Mouse (Mus musculus): ENCODE measurements at regions not wholly inside any gene's neighbourhood (a gene's known extent, or its start where the extent isn't known, plus 50 kb on each side); places are given as distances from the start of the nearest gene placed in this dataset.

DNA sequence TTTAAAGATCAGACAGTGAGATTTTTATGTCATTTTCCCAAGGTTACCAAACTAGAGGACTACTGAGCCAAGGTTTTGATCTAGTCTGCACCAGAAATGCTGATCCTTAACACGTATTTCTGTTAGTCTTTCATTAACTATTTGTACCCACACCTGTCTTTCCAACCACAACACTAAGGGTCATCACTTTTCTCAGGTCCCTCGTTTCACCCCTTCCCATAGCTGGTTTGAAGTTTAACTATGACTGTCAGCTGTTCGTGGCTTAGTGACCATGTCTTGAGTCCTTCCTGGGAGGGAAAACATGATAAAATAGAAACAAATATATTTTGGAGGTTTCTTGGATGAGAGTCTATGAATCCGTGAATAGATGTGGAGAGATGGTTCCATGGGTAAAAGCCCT is 99.6 kb upstream of the Gm6657 start:
- TF ChIP-seq POLR2A (IDR thresholded peaks at IDR 0.05; ENCODE audit: low read depth, low read length) (no peak), CTCF (conservative IDR thresholded peaks at IDR 0.05; ENCODE audit: insufficient read depth, insufficient read length, low read depth, low read length) (no peak)
- peaks cover 21% of the 10 kb centered on the region; the same call in 1 of the 2 replicates for H3K4me1 ChIP-seq (ENCODE audit: control insufficient read depth, insufficient read depth, low read length)
- H3K27me3 ChIP-seq (replicated peaks; ENCODE audit: control insufficient read depth, insufficient read depth, low read length): no peaks in the 10 kb centered on the region
- WGBS: 40% methylated on average over 4 of the region's 4 CpGs
- H3K36me3 ChIP-seq (ENCODE audit: control insufficient read depth, insufficient read depth, low read length): no peaks in the 10 kb centered on the region
- H3K27ac ChIP-seq (ENCODE audit: insufficient read depth, low read depth, low read length): peak overlapping the region; percentile 98
- DNase-seq: peak; percentile 88
- no peak overlapping the region for H3K4me3 ChIP-seq (ENCODE audit: insufficient read depth, low read depth, low read length)

DNA sequence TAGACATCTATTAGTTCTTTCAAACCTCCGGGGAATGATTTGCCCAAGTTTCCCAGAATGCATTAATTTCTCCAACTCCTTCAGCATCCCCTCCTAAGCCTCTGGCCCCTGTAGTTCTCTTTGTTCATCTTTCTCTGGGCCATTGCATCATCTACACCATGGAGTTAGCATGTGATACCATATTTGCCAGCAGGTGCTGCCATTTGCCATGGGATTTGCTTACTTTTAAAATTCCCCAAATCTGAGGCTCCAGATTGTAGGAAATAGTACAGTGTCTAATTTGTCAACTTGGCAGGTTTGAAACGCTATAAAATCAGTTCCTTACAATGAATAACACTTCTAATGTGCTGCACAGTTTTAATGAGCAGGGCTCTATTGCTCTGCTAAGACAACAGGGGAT is 98.7 kb upstream of the Gm6657 start:
- peaks cover 19% of the 10 kb centered on the region; the same call in 1 of the 2 replicates for H3K4me1 ChIP-seq (ENCODE audit: control insufficient read depth, insufficient read depth, low read length)
- no peak for DNase-seq
- WGBS: 53% methylated on average over 2 of the region's 2 CpGs
- H3K36me3 ChIP-seq (ENCODE audit: control insufficient read depth, insufficient read depth, low read length): no peaks in the 10 kb centered on the region
- no peak overlapping the region for H3K4me3 ChIP-seq (ENCODE audit: insufficient read depth, low read depth, low read length)
- H3K27ac ChIP-seq (ENCODE audit: insufficient read depth, low read depth, low read length): peak overlapping the region; percentile 80
- no peaks in the 10 kb centered on the region for H3K27me3 ChIP-seq (replicated peaks; ENCODE audit: control insufficient read depth, insufficient read depth, low read length)
- TF ChIP-seq CTCF (conservative IDR thresholded peaks at IDR 0.05; ENCODE audit: insufficient read depth, insufficient read length, low read depth, low read length) (no peak), POLR2A (IDR thresholded peaks at IDR 0.05; ENCODE audit: low read depth, low read length) (no peak)

DNA sequence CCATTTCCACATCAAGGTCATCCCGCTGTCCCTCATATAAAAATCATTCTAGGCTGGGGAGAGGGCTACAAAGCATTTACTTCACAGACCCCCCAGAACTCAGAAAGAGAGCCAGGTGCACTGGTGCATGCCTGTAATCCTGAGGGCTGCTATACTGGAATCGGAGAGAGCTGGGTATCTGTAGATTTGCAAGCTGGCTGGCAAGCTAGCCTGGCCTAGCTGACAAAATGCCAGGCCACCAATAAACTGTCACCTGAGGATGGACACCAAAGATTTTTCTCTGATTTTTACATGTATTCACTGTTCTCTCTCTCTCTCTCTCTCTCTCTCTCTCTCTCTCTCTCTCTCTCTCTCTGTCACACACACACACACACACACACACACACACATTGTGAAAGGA is 98.1 kb upstream of the Gm6657 start:
- Histone ChIP-seq H3K36me3 (ENCODE audit: control insufficient read depth, insufficient read depth, low read length) (no peaks in the 10 kb centered on the region), H3K27ac (ENCODE audit: insufficient read depth, low read depth, low read length) (peak overlapping the region; percentile 80), H3K27me3 (replicated peaks; ENCODE audit: control insufficient read depth, insufficient read depth, low read length) (no peaks in the 10 kb centered on the region), H3K4me1 (ENCODE audit: control insufficient read depth, insufficient read depth, low read length) (peaks cover 18% of the 10 kb centered on the region; the same call in 1 of the 2 replicates), H3K4me3 (ENCODE audit: insufficient read depth, low read depth, low read length) (no peak overlapping the region)
- DNase-seq: no peak
- TF ChIP-seq POLR2A (IDR thresholded peaks at IDR 0.05; ENCODE audit: low read depth, low read length): no peak
- 78% methylated on average over 2 of the region's 2 CpGs for WGBS

DNA sequence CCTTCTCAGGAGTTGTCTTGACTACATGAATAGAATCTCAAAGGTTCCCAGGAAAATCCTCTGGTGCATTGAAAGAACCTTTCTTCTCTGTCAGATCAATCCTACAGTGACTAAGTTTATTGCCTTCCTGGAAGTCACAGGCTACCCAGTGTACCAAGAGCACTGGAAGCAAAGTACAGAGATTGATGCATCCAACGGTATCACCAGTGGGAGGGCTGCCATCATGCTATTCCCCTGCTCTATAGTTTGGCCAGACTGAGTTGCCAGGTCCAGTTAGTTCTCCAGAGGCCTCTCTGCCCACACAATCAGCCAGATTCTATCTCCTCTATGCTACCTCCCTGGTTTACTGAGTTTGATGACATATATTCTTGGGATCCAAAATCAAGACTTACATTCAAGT is 96.9 kb upstream of the Gm6657 start:
- peak; percentile 47 for DNase-seq
- TF ChIP-seq POLR2A (IDR thresholded peaks at IDR 0.05; ENCODE audit: low read depth, low read length): no peak
- no peak for TF ChIP-seq CTCF (conservative IDR thresholded peaks at IDR 0.05; ENCODE audit: insufficient read depth, insufficient read length, low read depth, low read length)
- Histone ChIP-seq H3K27me3 (replicated peaks; ENCODE audit: control insufficient read depth, insufficient read depth, low read length) (no peaks in the 10 kb centered on the region), H3K4me3 (ENCODE audit: insufficient read depth, low read depth, low read length) (no peak overlapping the region), H3K36me3 (ENCODE audit: control insufficient read depth, insufficient read depth, low read length) (no peaks in the 10 kb centered on the region), H3K27ac (ENCODE audit: insufficient read depth, low read depth, low read length) (peak overlapping the region; percentile 71), H3K4me1 (ENCODE audit: control insufficient read depth, insufficient read depth, low read length) (peaks cover 18% of the 10 kb centered on the region; the same call in 1 of the 2 replicates)
- 50% methylated on average over 1 of the region's 1 CpGs for WGBS

DNA sequence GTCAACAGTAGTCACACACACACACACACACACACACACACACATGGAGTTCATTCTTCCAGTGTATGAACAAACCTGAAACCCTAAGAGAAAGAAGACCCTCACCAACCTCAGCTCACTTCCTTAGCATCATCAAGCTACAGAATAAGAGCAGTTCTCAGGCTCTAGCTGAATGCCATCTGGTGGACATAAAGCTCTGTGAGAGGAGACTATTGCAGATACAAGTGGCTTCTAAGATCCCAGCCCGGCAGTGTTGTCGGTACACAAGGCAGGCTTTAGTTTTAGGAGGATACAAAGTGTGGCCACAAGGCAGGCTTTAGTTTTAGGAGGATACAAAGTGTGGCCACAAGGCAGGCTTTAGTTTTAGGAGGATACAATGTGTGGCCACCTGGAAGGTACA is 96.3 kb upstream of the Gm6657 start:
- H3K27ac ChIP-seq (ENCODE audit: insufficient read depth, low read depth, low read length): peak overlapping the region; percentile 37; the same call in 1 of the 2 replicates
- no peak for DNase-seq
- peaks cover 16% of the 10 kb centered on the region; the same call in 1 of the 2 replicates for H3K4me1 ChIP-seq (ENCODE audit: control insufficient read depth, insufficient read depth, low read length)
- 62% methylated on average over 2 of the region's 2 CpGs for WGBS
- H3K27me3 ChIP-seq (replicated peaks; ENCODE audit: control insufficient read depth, insufficient read depth, low read length): no peaks in the 10 kb centered on the region
- no peak overlapping the region for H3K4me3 ChIP-seq (ENCODE audit: insufficient read depth, low read depth, low read length)
- TF ChIP-seq POLR2A (IDR thresholded peaks at IDR 0.05; ENCODE audit: low read depth, low read length): no peak
- TF ChIP-seq CTCF (conservative IDR thresholded peaks at IDR 0.05; ENCODE audit: insufficient read depth, insufficient read length, low read depth, low read length): no peak
- no peaks in the 10 kb centered on the region for H3K36me3 ChIP-seq (ENCODE audit: control insufficient read depth, insufficient read depth, low read length)

DNA sequence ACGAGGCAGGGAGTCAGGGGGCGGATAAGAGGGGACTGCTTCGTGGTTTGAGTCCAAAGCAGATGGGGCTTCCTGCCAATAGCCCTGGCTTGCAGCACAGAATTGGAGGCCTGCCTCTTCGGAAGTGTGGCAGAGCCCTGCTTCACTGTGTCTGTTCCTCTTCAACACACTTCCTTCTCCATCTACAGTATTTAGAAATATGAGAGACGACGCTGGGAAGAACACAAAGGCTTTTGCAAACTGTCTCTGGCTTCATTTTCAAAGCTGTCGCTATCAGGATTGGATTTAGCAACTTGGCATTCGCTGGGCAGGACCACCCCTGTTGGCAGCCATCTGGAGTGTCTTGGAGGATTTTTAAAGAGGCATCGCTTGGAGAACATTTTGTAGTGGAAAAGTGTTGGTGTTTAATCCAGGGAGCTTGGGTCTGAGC is 95.3 kb upstream of the Gm6657 start:
- H3K4me1 ChIP-seq (ENCODE audit: control insufficient read depth, insufficient read depth, low read length): peaks cover 16% of the 10 kb centered on the region; the same call in 1 of the 2 replicates
- no peak overlapping the region for H3K4me3 ChIP-seq (ENCODE audit: insufficient read depth, low read depth, low read length)
- TF ChIP-seq CTCF (conservative IDR thresholded peaks at IDR 0.05; ENCODE audit: insufficient read depth, insufficient read length, low read depth, low read length): no peak
- no peak for TF ChIP-seq POLR2A (IDR thresholded peaks at IDR 0.05; ENCODE audit: low read depth, low read length)
- no peaks in the 10 kb centered on the region for H3K36me3 ChIP-seq (ENCODE audit: control insufficient read depth, insufficient read depth, low read length)
- 53% methylated on average over 9 of the region's 9 CpGs for WGBS
- no peak for DNase-seq
- H3K27me3 ChIP-seq (replicated peaks; ENCODE audit: control insufficient read depth, insufficient read depth, low read length): no peaks in the 10 kb centered on the region
- H3K27ac ChIP-seq (ENCODE audit: insufficient read depth, low read depth, low read length): no peak overlapping the region

DNA sequence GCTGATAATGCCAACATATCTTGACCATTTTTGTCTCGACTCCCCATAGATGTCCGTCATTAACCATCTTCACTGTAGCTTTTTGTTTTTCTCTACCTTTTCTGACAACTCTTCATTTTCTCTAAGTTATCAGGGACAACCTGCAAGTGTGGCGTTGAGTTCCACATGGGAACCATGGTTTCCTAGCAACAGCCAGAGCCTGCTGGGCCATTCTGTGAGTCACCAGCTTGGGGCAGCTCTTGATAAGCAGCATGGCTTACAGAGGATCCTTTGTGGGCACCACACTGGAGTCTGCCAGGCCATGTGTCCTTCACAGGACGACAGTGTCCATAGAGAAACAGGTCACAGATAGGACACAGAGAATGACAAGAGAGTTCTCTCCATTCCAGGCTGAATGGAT is 94.3 kb upstream of the Gm6657 start:
- DNase-seq: no peak
- H3K4me1 ChIP-seq (ENCODE audit: control insufficient read depth, insufficient read depth, low read length): peaks cover 15% of the 10 kb centered on the region; the same call in 1 of the 2 replicates
- H3K27me3 ChIP-seq (replicated peaks; ENCODE audit: control insufficient read depth, insufficient read depth, low read length): no peaks in the 10 kb centered on the region
- no peaks in the 10 kb centered on the region for H3K36me3 ChIP-seq (ENCODE audit: control insufficient read depth, insufficient read depth, low read length)
- WGBS: 83% methylated on average over 4 of the region's 4 CpGs
- TF ChIP-seq CTCF (conservative IDR thresholded peaks at IDR 0.05; ENCODE audit: insufficient read depth, insufficient read length, low read depth, low read length) (no peak), POLR2A (IDR thresholded peaks at IDR 0.05; ENCODE audit: low read depth, low read length) (no peak)
- H3K27ac ChIP-seq (ENCODE audit: insufficient read depth, low read depth, low read length): no peak overlapping the region
- no peak overlapping the region for H3K4me3 ChIP-seq (ENCODE audit: insufficient read depth, low read depth, low read length)
